Comparison of ENCODE assay signal across 24 mouse cellular contexts in the genomic region with DNA sequence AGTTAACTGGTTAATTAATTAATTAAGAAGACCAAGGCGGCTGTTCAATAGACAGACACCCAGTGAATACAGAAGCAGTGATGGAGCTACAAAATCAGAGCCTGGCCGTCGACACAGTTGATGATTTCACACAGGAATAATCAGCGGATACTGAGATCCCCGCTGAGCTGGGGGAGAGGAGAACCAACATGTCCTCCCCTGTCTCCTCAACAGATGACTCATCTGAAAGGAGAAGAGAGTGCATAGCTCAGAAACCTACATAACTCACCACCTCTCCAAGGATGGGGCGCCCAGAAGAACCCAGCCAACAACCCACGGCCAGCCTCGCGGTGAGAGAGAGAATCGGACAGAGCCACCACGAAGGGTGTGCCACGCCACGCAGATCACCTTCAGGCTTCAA. TPM values are rescaled to one million over a fixed set of nuclear protein-coding genes. Genes with fewer than 3 reads are reported as not detected.
"Had no signal": no experiment of that assay in that cellular context is flagged by ENCODE, and none has a peak within 500 bp of the region (broad histone marks: within the 10 kb centered on the region; RNA-seq: fewer than 3 reads in every experiment).

No protein-coding gene starts in this region.

- H3K9me3 ChIP-seq: midbrain, embryonic 10.5 days; midbrain, embryonic 13.5 days; midbrain, embryonic 15.5 days; neural tube, embryonic 13.5 days; neural tube, embryonic 15.5 days had no signal

- H3K36me3 ChIP-seq: midbrain, embryonic 10.5 days; midbrain, embryonic 13.5 days; midbrain, embryonic 15.5 days; neural tube, embryonic 13.5 days; neural tube, embryonic 15.5 days had no signal

- H3K27me3 ChIP-seq: midbrain, embryonic 15.5 days; neural tube, embryonic 15.5 days had no signal

- H3K27ac ChIP-seq: midbrain, embryonic 10.5 days; midbrain, embryonic 13.5 days; midbrain, embryonic 15.5 days; neural tube, embryonic 13.5 days; neural tube, embryonic 15.5 days had no signal

- H3K9ac ChIP-seq: lung, embryonic 14.5 days; midbrain, embryonic 13.5 days; midbrain, embryonic 15.5 days; neural tube, embryonic 13.5 days; neural tube, embryonic 15.5 days had no signal

- ATAC-seq: midbrain, embryonic 13.5 days; midbrain, embryonic 15.5 days had no signal

- H3K4me3 ChIP-seq: midbrain, embryonic 10.5 days; midbrain, embryonic 13.5 days; midbrain, embryonic 15.5 days; myocyte; neural tube, embryonic 13.5 days; neural tube, embryonic 15.5 days had no signal

- H3K4me1 ChIP-seq: midbrain, embryonic 15.5 days had no signal

- DNase-seq: lung, adult 18-20 months; lung, embryonic 14.5 days; lung, postnatal 10 days; lung, postnatal 4 days; retina, postnatal 1 day; right cerebral cortex, adult 18-20 months; right cerebral cortex, postnatal 25 days; thymus, adult 18-20 months; thymus, postnatal 14 days; thymus, postnatal 36 days had no signal

RNA-seq across cellular contexts. Expression of gene Kctd17, which starts 8.0 kb away (rescaled TPM):
- total RNA-seq: megakaryocyte-erythroid progenitor cell, adult 5-6 weeks had no signal

RNA-seq across cellular contexts. Expression of gene Tex33, which starts 24.7 kb away (rescaled TPM):
- total RNA-seq: megakaryocyte, adult 5-6 weeks; megakaryocyte-erythroid progenitor cell, adult 5-6 weeks had no signal
- polyA plus RNA-seq: liver, embryonic 16.5 days; lung, embryonic 14.5 days; lung, embryonic 16.5 days; midbrain, embryonic 10.5 days; midbrain, embryonic 13.5 days; midbrain, embryonic 15.5 days; myocyte; neural tube, embryonic 11.5 days; neural tube, embryonic 13.5 days; neural tube, embryonic 15.5 days; spleen, adult 2 months; stomach, embryonic 14.5 days; stomach, embryonic 16.5 days had no signal

RNA-seq across cellular contexts. Expression of gene Tmprss6, which starts 48.0 kb away (rescaled TPM):
- total RNA-seq: megakaryocyte, adult 5-6 weeks; megakaryocyte-erythroid progenitor cell, adult 5-6 weeks had no signal
- polyA plus RNA-seq: neural tube, embryonic 11.5 days had no signal
